Mouse (Mus musculus) liver, adult 2 months (tissue): Measurements from ENCODE around the gene Dvl1.

Source experiments
- CTCF ChIP-seq: fragments of 200-500 bp; IDR thresholded peaks from 2 replicates; pipeline ENCODE4 v1.5.1; 2011; ENCODE audit warnings: low read depth, low read length, control low read depth
- POLR2A ChIP-seq: fragments of 200-500 bp; IDR thresholded peaks from 2 replicates; pipeline ENCODE4 v1.6.1; 2011; ENCODE audit warnings: low read length, control low read depth; ENCODE audit not compliant: insufficient read depth; ENCODE audit errors: extremely low read depth

DNA sequence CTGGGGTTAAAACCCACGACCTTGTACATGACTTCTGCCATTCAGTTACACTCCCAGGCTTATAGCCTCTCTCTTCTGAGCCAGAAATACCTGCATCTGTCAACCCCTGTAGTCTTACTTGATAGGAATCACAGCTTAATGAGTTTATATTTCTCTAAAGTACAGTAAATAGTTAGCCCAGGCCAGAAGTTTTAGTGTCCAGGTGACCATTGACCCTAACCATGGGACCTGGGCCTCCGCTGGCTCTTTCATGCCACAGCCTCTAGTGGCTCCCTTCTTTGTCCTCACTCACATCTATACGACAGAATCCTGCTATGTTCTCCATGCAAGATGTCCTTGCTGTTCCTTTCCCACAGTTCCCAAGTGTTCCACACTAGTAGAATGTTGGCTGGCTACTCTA is 39.4 kb upstream of the Dvl1 start:
- TF ChIP-seq CTCF (no peak), POLR2A (no peak)
